Mouse (Mus musculus) retina, embryonic 14.5 days (tissue): ENCODE measurements around the gene Amt.

ENCODE experiments used
- DNase-seq: peaks from one replicate; pipeline ENCODE4 v3.0.0-alpha.2; 2015; ENCODE audit warnings: low spot score

Gene Amt

GRCm38 (mm10) chr9:108338886-108339781 lies 42.5 kb downstream of the Amt start, which contains the start of gene Gpx1:
TSS of gene Gpx1 (plus strand) at chr9:108338903.
- peak; percentile 90 for DNase-seq

GRCm38 (mm10) chr9:108339886-108340257 lies 43.2 kb downstream of the Amt start:
- no peak for DNase-seq

- no peak for DNase-seq
These were observed 43.8 kb downstream of the Amt start for GRCm38 (mm10) chr9:108340258-108341138.

- DNase-seq = no peak
These were observed 44.5 kb downstream of the Amt start for GRCm38 (mm10) chr9:108341139-108341475.

- no peak for DNase-seq
These were observed 45.1 kb downstream of the Amt start for GRCm38 (mm10) chr9:108341801-108342200.

- no peak for DNase-seq
These were observed 45.7 kb downstream of the Amt start for GRCm38 (mm10) chr9:108342301-108342831.

- DNase-seq = no peak
These were observed 46.7 kb downstream of the Amt start for GRCm38 (mm10) chr9:108343331-108343730.

GRCm38 (mm10) chr9:108343835-108344234 lies 47.2 kb downstream of the Amt start:
- no peak for DNase-seq

GRCm38 (mm10) chr9:108344471-108344870 lies 47.8 kb downstream of the Amt start:
- DNase-seq = no peak

- no peak for DNase-seq
These were observed 50.4 kb downstream of the Amt start for GRCm38 (mm10) chr9:108347024-108347423.

- peak; percentile 93 for DNase-seq
These were observed 51.1 kb downstream of the Amt start, which contains the start of gene Usp4 for GRCm38 (mm10) chr9:108347540-108348289. TSS of gene Usp4 (plus strand) at chr9:108347853.

- DNase-seq = no peak
These were observed 51.6 kb downstream of the Amt start for GRCm38 (mm10) chr9:108348290-108348680.

GRCm38 (mm10) chr9:108349727-108350126 lies 53.1 kb downstream of the Amt start:
- DNase-seq = no peak
